Mouse (Mus musculus) liver, embryonic 11.5 days (tissue): ENCODE results near the gene Pole2. TPM values are rescaled to one million over a fixed set of nuclear protein-coding genes. Genes with fewer than 3 reads are reported as not detected.
"Not testable (repeated sequence)": the region's sequence is repeated elsewhere in the genome, so short reads cannot be mapped to it uniquely, and the experiment has no call there.

Experiments used
- ATAC-seq: fragments of 200-750 bp; cut with Nextera tagmentation; replicated peaks from 2 replicates; pipeline ENCODE4 v1.8.0; 2017; ENCODE audit warnings: moderate number of reproducible peaks, mild to moderate bottlenecking, moderate TSS enrichment, moderate library complexity; ENCODE audit not compliant: low FRiP score
- DNase-seq: peaks from one replicate; pipeline ENCODE4 v3.0.0-alpha.2; 2017; ENCODE audit warnings: low spot score
- H3K27ac ChIP-seq: fragments of 300-500 bp; sonication (generic); 2 replicates; pipeline ENCODE4 v1.5.1; 2014; ENCODE audit warnings: mild to moderate bottlenecking, low read depth, low read length, control low read depth
- H3K27me3 ChIP-seq: fragments of 300-500 bp; sonication (generic); replicated peaks from 2 replicates; pipeline ENCODE4 v1.6.1; 2014; ENCODE audit warnings: low read length, mixed read lengths; ENCODE audit not compliant: control insufficient read depth, insufficient read depth
- H3K36me3 ChIP-seq: fragments of 300-500 bp; sonication (generic); 2 replicates; pipeline ENCODE4 v1.6.1; 2014; ENCODE audit warnings: mild to moderate bottlenecking, low read length, moderate library complexity, mixed read lengths; ENCODE audit not compliant: control insufficient read depth, insufficient read depth
- H3K4me1 ChIP-seq: fragments of 300-500 bp; sonication (generic); replicated peaks from 2 replicates; pipeline ENCODE4 v1.6.1; 2014; ENCODE audit warnings: low read length, mixed read lengths; ENCODE audit not compliant: control insufficient read depth, insufficient read depth
- H3K4me2 ChIP-seq: fragments of 300-500 bp; sonication (generic); 2 replicates; pipeline ENCODE4 v1.6.1; 2014; ENCODE audit warnings: mild to moderate bottlenecking, control low read depth, moderate library complexity
- H3K4me3 ChIP-seq: fragments of 300-500 bp; sonication (generic); 2 replicates; pipeline ENCODE4 v1.5.1; 2014; ENCODE audit warnings: low read depth, low read length, control low read depth
- H3K9ac ChIP-seq: fragments of 300-500 bp; sonication (generic); 2 replicates; pipeline ENCODE4 v1.6.1; 2014; ENCODE audit warnings: low read depth, low read length, control low read depth
- H3K9me3 ChIP-seq: fragments of 300-500 bp; sonication (generic); 2 replicates; pipeline ENCODE4 v1.6.1; 2016; ENCODE audit warnings: low read length, inconsistent platforms, mixed read lengths; ENCODE audit not compliant: control insufficient read depth
- WGBS: fragments of 180-500 bp; shearing (Covaris S2); extraction: QIAGEN DNeasy Blood & Tissue Kit; methylation state at CpG from one replicate; pipeline ENCODE4 v1.1.7; 2014; 5-methylcytosine and 5-hydroxymethylcytosine counted together
- polyA plus RNA-seq: library from polyadenylated mRNA; unstranded; fragments of >200 nt; fragmentation: Nextera tagmentation; extraction: Ambion mirVana; gene quantifications from 2 replicates; pipeline ENCODE4 v1.2.1, GENCODE M21; 2014

The Pole2 gene
- polyA plus RNA-seq, 1 experiment from 2014 or later, result 42.5 TPM

DNA sequence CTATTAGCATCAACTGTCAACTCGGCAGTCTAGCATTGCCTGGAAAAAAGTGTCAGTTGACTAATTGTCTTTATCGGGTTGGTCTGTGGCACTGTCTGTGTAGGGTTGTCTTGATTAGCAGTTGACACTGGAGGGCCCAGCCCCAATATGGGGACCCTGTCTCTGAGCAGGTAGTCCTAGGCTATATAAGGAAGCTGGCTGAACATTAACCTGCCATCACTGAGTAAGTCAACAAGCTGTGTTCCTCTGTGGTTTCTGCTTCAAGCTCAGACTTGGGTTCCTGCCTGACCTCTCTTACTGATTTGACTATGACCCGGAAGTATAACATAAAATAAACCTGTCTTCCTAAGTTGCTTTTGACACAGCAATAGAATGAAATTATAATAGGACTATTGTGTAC, 52.0 kb downstream of the Pole2 start:
- ATAC-seq (0 out of 2 replicates have a peak, but pooled peaks have one; percentile 38), DNase-seq (no peak)
- no peak overlapping the region for H3K9ac ChIP-seq
- WGBS, result 81% methylated on average over 3 of the region's 3 CpGs
- H3K27ac ChIP-seq, result no peak overlapping the region
- H3K9me3 ChIP-seq, result no peaks in the 10 kb centered on the region
- no peak overlapping the region for H3K4me2 ChIP-seq
- no peaks in the 10 kb centered on the region for H3K4me1 ChIP-seq
- peaks cover 21% of the 10 kb centered on the region for H3K36me3 ChIP-seq
- no peaks in the 10 kb centered on the region for H3K27me3 ChIP-seq
- no peak overlapping the region for H3K4me3 ChIP-seq

DNA sequence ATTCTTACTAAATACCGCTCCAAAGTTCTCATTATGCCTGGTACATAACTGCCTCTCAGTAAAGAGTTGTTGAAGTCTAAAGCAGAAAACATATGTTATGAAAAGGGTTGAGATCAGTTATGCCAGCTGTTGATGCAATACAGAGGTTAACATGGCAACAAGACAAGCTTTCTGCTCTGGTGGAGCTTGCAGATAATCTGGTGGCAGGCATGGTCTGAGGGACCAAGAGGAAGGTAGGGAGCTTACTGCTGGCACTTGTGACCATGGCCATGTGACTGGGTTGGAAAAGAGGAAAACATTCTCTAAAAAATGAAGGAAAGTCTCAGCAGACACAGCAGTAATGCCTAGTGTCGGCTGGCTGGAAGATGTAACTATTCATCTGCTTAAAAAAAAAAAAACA, 56.7 kb downstream of the Pole2 start:
- Histone ChIP-seq H3K36me3 (peaks cover 15% of the 10 kb centered on the region), H3K9ac (no peak overlapping the region), H3K4me2 (no peak overlapping the region), H3K4me3 (no peak overlapping the region), H3K27me3 (no peaks in the 10 kb centered on the region), H3K9me3 (no peaks in the 10 kb centered on the region), H3K27ac (no peak overlapping the region), H3K4me1 (peaks cover 8% of the 10 kb centered on the region)
- ATAC-seq (no peak), DNase-seq (no peak)
- WGBS, result 86% methylated on average over 2 of the region's 2 CpGs

DNA sequence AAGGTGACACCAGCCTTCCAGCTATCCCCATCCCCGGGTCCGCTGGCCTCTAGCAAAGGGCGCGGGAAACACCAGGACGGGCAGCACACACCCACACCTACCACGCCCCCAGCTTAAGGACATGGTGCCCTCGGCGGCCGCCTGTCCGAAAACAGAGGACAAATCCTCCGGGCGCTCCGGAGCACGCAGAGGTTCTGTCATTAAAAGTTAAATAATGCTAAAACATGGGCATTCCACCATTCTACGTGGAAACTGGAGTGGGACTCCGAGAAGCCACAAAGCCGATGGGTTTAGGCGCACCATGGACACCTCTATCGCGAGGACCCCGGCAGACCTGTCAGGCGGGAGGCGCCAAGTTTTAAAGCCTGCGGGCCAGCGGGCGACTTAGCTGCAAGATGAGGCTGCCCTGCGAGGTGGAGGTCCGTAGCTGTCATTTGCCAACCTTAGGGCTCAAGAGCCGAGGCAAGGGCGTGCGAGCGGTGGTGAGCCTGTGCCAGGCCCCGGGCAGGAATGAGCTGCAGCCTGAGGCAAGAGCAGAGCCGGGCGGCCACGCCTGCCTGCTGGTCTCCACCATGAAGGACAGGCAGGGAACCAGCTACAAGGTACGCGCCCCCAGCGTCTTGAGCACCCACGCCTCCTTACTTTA, 59.4 kb downstream of the Pole2 start, which contains the start of gene Lrr1:
Gene Lrr1, plus strand, starts transcription at position 354 of the 646 bp plus-strand sequence.
- Histone ChIP-seq H3K9me3 (no peaks in the 10 kb centered on the region), H3K9ac (peak within 1 kb of the TSS; percentile 72), H3K4me1 (peaks cover 8% of the 10 kb centered on the region), H3K4me2 (peak within 1 kb of the TSS; percentile 90), H3K27me3 (no peaks in the 10 kb centered on the region), H3K27ac (peak within 1 kb of the TSS; percentile 52), H3K4me3 (peak within 1 kb of the TSS; percentile 75), H3K36me3 (peaks cover 3% of the 10 kb centered on the region)
- peak; percentile 91 for DNase-seq
- WGBS, result under 1% methylated on average over 40 of the region's 40 CpGs
- ATAC-seq, result peak; percentile 88

DNA sequence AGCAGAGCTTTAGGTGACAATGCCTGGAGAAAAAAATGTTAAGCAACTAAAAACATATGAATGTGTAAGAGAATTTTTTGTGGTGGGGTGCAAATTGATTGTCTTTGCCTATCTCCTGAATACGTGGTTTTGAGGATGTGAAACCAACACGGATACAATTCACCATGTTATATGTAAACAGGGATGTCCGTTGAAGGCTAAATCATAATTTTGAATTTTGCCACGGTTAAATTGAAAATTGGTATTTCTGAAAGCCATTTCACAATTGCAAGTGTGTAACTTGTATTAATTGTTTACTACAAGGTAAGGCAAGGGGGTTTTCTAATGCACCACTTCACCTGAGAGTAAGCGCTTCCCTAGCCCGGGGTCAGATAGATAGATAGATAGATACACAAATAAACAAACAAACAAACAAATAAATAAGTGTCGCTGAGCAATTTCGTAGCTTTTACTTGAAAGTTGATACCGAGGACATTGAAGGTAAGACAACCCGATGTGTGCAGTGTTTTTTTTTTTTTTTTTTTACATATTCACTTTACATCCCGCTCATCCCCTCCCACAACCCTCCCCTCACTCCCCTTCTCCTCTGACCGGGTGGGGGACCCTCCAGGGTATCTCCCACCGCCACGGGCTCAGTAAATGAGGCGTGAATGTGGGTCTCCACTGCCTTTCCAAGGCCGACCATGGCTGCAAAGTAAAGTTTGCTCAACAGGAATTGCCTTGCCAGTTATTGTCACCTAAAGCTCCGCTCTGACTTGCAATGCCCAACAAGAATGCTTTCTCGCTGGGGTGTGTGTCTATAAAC, 60.1 kb downstream of the Pole2 start:
- DNase-seq (no peak), ATAC-seq (peak; percentile 35)
- peak overlapping the region; percentile 72 for H3K9ac ChIP-seq
- H3K36me3 ChIP-seq, result peaks cover 3% of the 10 kb centered on the region; the same call in 1 of the 2 replicates
- H3K4me3 ChIP-seq, result peak overlapping the region; percentile 75
- H3K9me3 ChIP-seq, result no peaks in the 10 kb centered on the region
- H3K27me3 ChIP-seq, result no peaks in the 10 kb centered on the region
- H3K4me1 ChIP-seq, result peaks cover 8% of the 10 kb centered on the region
- peak overlapping the region; percentile 90 for H3K4me2 ChIP-seq
- no peak overlapping the region; the same call in none of the 2 replicates for H3K27ac ChIP-seq
- 9% methylated on average over 18 of the region's 18 CpGs for WGBS

DNA sequence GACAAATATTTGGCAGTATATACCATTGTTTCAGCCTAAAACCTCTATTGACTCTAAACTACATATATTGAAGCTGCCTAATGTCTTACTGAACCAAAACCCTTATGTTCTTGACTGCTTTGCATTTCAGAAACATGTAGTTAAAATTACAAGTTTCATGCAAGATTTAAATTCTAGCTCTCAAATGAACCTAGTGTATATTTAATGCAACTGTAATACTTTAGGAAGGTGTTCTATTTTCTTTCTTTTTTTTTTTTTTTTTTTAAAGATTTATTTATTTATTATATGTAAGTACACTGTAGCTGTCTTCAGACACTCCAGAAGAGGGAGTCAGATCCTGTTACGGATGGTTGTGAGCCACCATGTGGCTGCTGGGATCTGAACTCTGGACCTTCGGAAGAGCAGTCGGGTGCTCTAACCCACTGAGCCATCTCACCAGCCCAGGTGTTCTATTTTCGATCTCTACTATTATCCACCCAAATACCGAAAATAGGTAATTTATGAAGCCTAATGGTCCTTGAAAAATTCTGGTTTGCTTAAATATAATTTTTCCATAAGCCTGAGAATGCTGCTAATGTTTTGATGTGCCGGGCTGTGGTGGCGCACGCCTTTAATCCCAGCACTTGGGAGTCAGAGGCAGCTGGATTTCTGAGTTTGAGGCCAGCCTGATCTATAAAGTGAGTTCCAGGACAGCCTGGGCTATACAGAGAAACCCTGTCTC, 61.0 kb downstream of the Pole2 start:
- H3K9me3 ChIP-seq, DNase-seq, H3K9ac ChIP-seq, H3K27ac ChIP-seq, ATAC-seq, H3K4me1 ChIP-seq, H3K4me3 ChIP-seq, H3K4me2 ChIP-seq, H3K36me3 ChIP-seq, H3K27me3 ChIP-seq: not testable (repeated sequence)
- 72% methylated on average over 8 of the region's 8 CpGs for WGBS

DNA sequence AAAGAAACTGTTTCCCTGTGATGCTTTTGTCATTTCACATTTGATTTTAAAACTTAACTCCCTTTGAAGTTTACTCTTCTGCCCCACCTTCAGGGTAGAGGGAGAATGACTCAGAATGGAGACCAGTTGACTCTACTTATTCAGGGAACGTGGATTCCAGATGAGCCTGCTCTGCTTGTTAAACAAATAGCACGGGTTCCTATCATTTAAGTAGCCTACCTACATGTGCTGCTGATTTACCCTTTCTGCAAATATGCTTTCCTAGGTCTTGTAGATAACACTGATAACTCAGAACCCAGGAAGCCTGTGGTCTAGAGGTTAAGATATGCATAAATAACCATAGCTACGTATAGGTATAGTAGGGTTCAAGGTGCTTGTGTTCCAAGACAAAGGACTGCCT, 63.1 kb downstream of the Pole2 start:
- WGBS, result 30% methylated on average over 3 of the region's 3 CpGs

DNA sequence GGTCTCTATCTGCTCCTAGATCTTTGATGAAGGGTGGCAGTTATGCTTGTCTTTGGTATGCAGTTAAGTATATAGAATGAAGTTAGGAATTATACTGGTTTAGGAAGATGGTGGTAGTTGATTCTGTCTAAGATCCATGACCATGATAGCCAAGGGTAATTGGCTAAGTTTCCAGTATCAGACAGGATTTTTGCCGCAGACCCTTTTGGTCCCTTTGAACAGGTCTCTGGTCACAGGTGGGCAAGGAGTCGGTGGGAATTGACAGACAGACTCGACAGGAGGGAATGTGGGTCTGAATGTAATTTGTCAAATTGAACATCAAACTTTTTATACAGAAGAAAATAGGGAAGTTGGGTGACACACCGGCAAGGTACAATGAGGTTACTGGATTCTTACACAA, 64.4 kb downstream of the Pole2 start:
- not testable (repeated sequence) for H3K9ac ChIP-seq, H3K27ac ChIP-seq, DNase-seq, H3K4me3 ChIP-seq, H3K27me3 ChIP-seq, H3K9me3 ChIP-seq, H3K36me3 ChIP-seq, H3K4me2 ChIP-seq, ATAC-seq, H3K4me1 ChIP-seq
- 81% methylated on average over 4 of the region's 4 CpGs for whole genome bisulfite sequencing

More for the DNA sequence above, 63.1 kb downstream of the Pole2 start:
- no peak for ATAC-seq
- DNase-seq, result no peak
- Histone ChIP-seq H3K9me3 (no peaks in the 10 kb centered on the region), H3K4me3 (no peak overlapping the region), H3K4me2 (no peak overlapping the region), H3K4me1 (peaks cover 4% of the 10 kb centered on the region), H3K27ac (no peak overlapping the region), H3K36me3 (no peaks in the 10 kb centered on the region), H3K9ac (no peak overlapping the region), H3K27me3 (no peaks in the 10 kb centered on the region)

DNA sequence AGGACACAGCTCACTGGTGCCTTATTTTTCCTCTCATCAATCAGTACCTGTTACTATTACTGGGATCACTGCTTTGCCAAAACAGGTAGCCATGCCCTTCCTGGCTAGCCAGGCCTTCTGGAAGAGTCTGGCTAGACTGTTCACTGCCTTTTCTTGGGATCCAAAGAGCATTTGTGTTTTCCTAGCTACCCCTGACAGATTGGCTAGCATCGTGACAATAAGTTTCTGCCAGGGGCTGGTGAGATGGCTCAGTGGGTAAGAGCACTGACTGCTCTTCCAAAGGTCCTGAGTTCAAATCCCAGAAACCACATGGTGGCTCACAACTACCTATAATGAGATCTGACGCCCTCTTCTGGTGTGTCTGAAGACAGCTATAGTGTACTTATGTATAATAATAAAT, 67.3 kb downstream of the Pole2 start:
- not testable (repeated sequence) for H3K4me3 ChIP-seq, H3K4me2 ChIP-seq, ATAC-seq, H3K27me3 ChIP-seq, H3K9me3 ChIP-seq, H3K9ac ChIP-seq, DNase-seq, H3K27ac ChIP-seq
- 80% methylated on average over 2 of the region's 2 CpGs for WGBS
- Histone ChIP-seq H3K4me1 (peaks cover 12% of the 10 kb centered on the region; the same call in 1 of the 2 replicates), H3K36me3 (peaks cover 12% of the 10 kb centered on the region)
